Mouse (Mus musculus) forebrain, embryonic 16.5 days (tissue): ENCODE data around the gene Srsf1. TPM values are rescaled to one million over a fixed set of nuclear protein-coding genes. Genes with fewer than 3 reads are reported as not detected.

Source experiments
- ATAC-seq: fragments of 200-750 bp; cut with Nextera tagmentation; 2 replicates; pipeline ENCODE4 v1.8.0; 2017; ENCODE audit warnings: mild to moderate bottlenecking, moderate library complexity
- H3K27ac ChIP-seq: fragments of 300-500 bp; sonication (generic); 2 replicates; pipeline ENCODE4 v1.5.1; 2014; ENCODE audit warnings: low read length, control low read depth
- H3K27me3 ChIP-seq: fragments of 300-500 bp; sonication (generic); replicated peaks from 2 replicates; pipeline ENCODE4 v1.6.1; 2014; ENCODE audit warnings: low read length; ENCODE audit not compliant: control insufficient read depth, insufficient read depth
- H3K36me3 ChIP-seq: fragments of 300-500 bp; sonication (generic); 2 replicates; pipeline ENCODE4 v1.6.1; 2014; ENCODE audit not compliant: control insufficient read depth, insufficient read depth
- H3K4me1 ChIP-seq: fragments of 300-500 bp; sonication (generic); replicated peaks from 2 replicates; pipeline ENCODE4 v1.6.1; 2014; ENCODE audit warnings: low read length; ENCODE audit not compliant: control insufficient read depth, insufficient read depth
- H3K4me2 ChIP-seq: fragments of 300-500 bp; sonication (generic); 2 replicates; pipeline ENCODE4 v1.6.1; 2014; ENCODE audit warnings: mild to moderate bottlenecking, low read length, control low read depth
- H3K4me3 ChIP-seq: fragments of 300-500 bp; sonication (generic); replicated peaks from 2 replicates; pipeline ENCODE4 v1.5.1; 2014; ENCODE audit warnings: mild to moderate bottlenecking, low read length, control low read depth
- H3K9ac ChIP-seq: fragments of 300-500 bp; sonication (generic); replicated peaks from 2 replicates; pipeline ENCODE4 v1.6.1; 2014; ENCODE audit warnings: low read depth, low read length, control low read depth
- H3K9me3 ChIP-seq: fragments of 300-500 bp; sonication (generic); 2 replicates; pipeline ENCODE4 v1.6.1; 2016; ENCODE audit warnings: low read length; ENCODE audit not compliant: control insufficient read depth
- WGBS: fragments of 180-500 bp; shearing (Covaris S2); extraction: QIAGEN DNeasy Blood & Tissue Kit; methylation state at CpG from one replicate; pipeline ENCODE4 v1.1.7; 2014; 5-methylcytosine and 5-hydroxymethylcytosine counted together
- polyA plus RNA-seq: library from polyadenylated mRNA; unstranded; fragments of >200 nt; fragmentation: Nextera tagmentation; extraction: Ambion mirVana; gene quantifications from 2 replicates; pipeline ENCODE4 v1.2.1, GENCODE M21; 2015

The Srsf1 gene
- 290 and 334 TPM in 2 replicates for polyA plus RNA-seq

GRCm38 (mm10) chr11:88046944-88047794, at the start of gene Srsf1:
Srsf1 (plus strand) TSS chr11:88047373.
- H3K4me1 ChIP-seq: peaks cover 27% of the 10 kb centered on the region
- under 1% methylated on average over 60 of the region's 60 CpGs for WGBS
- peak; percentile 92 for ATAC-seq

DNA sequence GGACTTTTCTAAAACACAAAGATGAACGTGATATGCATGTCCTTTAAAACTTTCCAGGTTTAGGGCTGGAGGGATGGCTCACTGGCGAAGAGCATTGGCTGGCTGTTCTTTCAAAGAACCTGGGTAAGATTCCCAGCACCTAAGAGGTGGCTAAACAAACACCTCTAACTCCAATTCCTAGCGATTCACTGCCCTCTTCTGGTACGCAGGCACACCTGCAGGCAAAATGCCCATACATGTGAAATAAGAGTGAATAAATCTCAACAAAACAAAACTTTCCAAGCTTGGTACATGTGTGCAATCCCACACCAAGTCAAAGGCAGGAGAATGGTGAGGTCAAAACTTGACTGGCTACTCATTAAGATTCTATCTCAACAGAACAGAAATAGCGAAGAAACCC, 47.4 kb upstream of the Srsf1 start:
- WGBS: 96% methylated on average over 5 of the region's 5 CpGs
- Histone ChIP-seq H3K4me1 (no peaks in the 10 kb centered on the region), H3K4me3 (no peak overlapping the region), H3K9me3 (0 out of 2 replicates have a peak, but pooled peaks cover 3% of the 10 kb centered on the region), H3K9ac (no peak overlapping the region), H3K27ac (no peak overlapping the region), H3K4me2 (no peak overlapping the region), H3K36me3 (peaks cover 6% of the 10 kb centered on the region; the same call in 1 of the 2 replicates), H3K27me3 (no peaks in the 10 kb centered on the region)
- no peak for ATAC-seq

More at GRCm38 (mm10) chr11:88046944-88047794, at the start of gene Srsf1:
- peaks cover 6% of the 10 kb centered on the region for H3K36me3 ChIP-seq
- H3K27ac ChIP-seq: peak within 1 kb of the TSS; percentile 97
- H3K9me3 ChIP-seq: no peaks in the 10 kb centered on the region
- H3K9ac ChIP-seq: peak within 1 kb of the TSS; percentile 91
- H3K27me3 ChIP-seq: no peaks in the 10 kb centered on the region
- peak within 1 kb of the TSS; percentile 80 for H3K4me2 ChIP-seq
- H3K4me3 ChIP-seq: peak within 1 kb of the TSS; percentile 98

GRCm38 (mm10) chr11:88002738-88003137, 44.4 kb upstream of the Srsf1 start:
- H3K27me3 ChIP-seq: no peaks in the 10 kb centered on the region
- WGBS: 73% methylated on average over 4 of the region's 4 CpGs
- no peak for ATAC-seq
- no peak overlapping the region for H3K27ac ChIP-seq
- H3K4me3 ChIP-seq: no peak overlapping the region
- H3K9ac ChIP-seq: no peak overlapping the region
- H3K4me1 ChIP-seq: no peaks in the 10 kb centered on the region
- no peak overlapping the region for H3K4me2 ChIP-seq
- 0 out of 2 replicates have a peak, but pooled peaks cover 3% of the 10 kb centered on the region for H3K9me3 ChIP-seq
- H3K36me3 ChIP-seq: peaks cover 6% of the 10 kb centered on the region; the same call in 1 of the 2 replicates

- H3K36me3 ChIP-seq: peaks cover 6% of the 10 kb centered on the region; the same call in 1 of the 2 replicates
- no peaks in the 10 kb centered on the region for H3K27me3 ChIP-seq
- no peak overlapping the region for H3K27ac ChIP-seq
- no peak overlapping the region for H3K4me2 ChIP-seq
- no peak overlapping the region for H3K9ac ChIP-seq
- 63% methylated on average over 2 of the region's 2 CpGs for WGBS
- no peak overlapping the region for H3K4me3 ChIP-seq
- ATAC-seq: no peak
- H3K4me1 ChIP-seq: peaks cover 7% of the 10 kb centered on the region
- 0 out of 2 replicates have a peak, but pooled peaks cover 3% of the 10 kb centered on the region for H3K9me3 ChIP-seq
Measured at GRCm38 (mm10) chr11:88004123-88004522, 43.0 kb upstream of the Srsf1 start.

GRCm38 (mm10) chr11:88008641-88009040, 38.5 kb upstream of the Srsf1 start:
- peaks cover 18% of the 10 kb centered on the region for H3K4me1 ChIP-seq
- 0 out of 2 replicates have a peak, but pooled peaks cover 1% of the 10 kb centered on the region for H3K27me3 ChIP-seq
- H3K36me3 ChIP-seq: no peaks in the 10 kb centered on the region
- 30% methylated on average over 1 of the region's 1 CpGs for WGBS
- no peaks in the 10 kb centered on the region for H3K9me3 ChIP-seq
- no peak overlapping the region for H3K4me2 ChIP-seq
- no peak overlapping the region for H3K9ac ChIP-seq
- peak; percentile 47 for ATAC-seq
- H3K4me3 ChIP-seq: no peak overlapping the region
- no peak overlapping the region for H3K27ac ChIP-seq

DNA sequence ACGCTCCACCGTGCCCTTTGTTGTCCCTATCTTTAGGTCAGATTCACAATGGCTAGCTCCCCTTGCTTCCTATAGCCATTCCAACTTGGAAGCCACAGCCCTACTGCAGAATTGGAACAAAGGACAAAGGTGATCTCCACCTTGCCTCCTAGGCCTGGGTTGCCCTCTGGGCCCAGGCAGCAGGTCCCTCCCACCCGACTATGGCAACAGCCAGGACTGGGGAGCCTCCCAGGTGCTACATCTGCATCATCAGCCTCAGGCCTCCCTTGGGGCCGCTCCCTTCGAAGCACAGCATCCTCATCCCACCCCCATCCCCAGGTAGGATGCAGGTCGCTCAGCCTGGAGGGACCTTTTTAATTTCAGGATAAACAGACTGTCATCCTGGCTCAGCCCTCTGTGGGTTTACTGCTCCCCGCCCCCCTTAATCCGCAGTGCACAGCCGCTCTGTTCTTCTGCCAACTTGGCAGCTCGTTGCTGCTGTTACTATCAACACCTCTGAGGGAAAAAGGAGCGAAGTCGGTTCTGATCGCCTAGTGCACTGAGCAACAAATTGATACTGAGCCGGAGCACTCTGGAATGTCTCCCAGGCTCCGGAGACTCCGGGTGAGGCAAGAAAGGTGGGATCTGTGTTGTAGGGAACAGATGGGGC, 37.5 kb upstream of the Srsf1 start:
- Histone ChIP-seq H3K9ac (peak overlapping the region; percentile 28), H3K4me2 (peak overlapping the region; percentile 47), H3K4me3 (peak overlapping the region; percentile 7; the same call in 1 of the 2 replicates), H3K9me3 (no peaks in the 10 kb centered on the region), H3K4me1 (peaks cover 18% of the 10 kb centered on the region), H3K27ac (peak overlapping the region; percentile 57), H3K27me3 (0 out of 2 replicates have a peak, but pooled peaks cover 2% of the 10 kb centered on the region), H3K36me3 (no peaks in the 10 kb centered on the region)
- ATAC-seq: peak; percentile 87
- 13% methylated on average over 16 of the region's 16 CpGs for WGBS

DNA sequence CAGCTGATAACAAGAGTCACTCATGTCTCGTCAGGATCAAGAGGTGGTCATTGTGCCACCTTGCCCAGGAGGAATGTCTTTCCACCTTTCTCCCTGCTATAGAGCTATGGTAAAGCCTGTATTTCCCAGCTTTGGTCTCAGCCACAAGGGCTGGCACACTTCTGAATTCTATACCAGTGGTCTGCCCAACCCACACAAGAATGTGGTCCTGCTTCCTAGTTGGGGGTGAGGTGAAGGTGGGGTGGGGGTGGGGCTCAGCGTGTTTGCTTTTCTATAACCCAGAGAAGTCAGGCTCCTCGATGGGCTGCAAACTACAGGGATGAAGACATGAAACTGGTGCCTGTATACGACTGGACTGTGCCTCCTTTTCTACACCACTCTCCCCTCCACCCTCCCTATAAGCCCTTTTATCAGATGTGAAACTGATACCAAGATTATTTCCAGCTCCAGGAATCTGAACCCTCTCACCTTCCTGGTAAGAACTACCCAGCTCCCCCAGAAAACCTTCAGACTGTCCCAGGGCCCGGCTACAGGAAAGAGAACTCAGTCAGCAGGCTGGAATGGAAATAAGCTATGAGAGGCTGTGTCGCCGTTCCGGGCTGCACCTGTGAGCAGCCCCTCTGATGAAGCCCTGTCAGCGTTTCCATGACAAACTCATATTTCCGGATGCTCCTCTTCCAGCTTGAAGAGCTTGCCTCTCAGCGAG, 35.8 kb upstream of the Srsf1 start:
- Histone ChIP-seq H3K27ac (no peak overlapping the region), H3K4me1 (peaks cover 18% of the 10 kb centered on the region), H3K9me3 (no peaks in the 10 kb centered on the region), H3K4me3 (no peak overlapping the region), H3K4me2 (no peak overlapping the region), H3K36me3 (no peaks in the 10 kb centered on the region), H3K27me3 (0 out of 2 replicates have a peak, but pooled peaks cover 2% of the 10 kb centered on the region), H3K9ac (no peak overlapping the region)
- ATAC-seq: no peak
- WGBS: 71% methylated on average over 11 of the region's 11 CpGs

DNA sequence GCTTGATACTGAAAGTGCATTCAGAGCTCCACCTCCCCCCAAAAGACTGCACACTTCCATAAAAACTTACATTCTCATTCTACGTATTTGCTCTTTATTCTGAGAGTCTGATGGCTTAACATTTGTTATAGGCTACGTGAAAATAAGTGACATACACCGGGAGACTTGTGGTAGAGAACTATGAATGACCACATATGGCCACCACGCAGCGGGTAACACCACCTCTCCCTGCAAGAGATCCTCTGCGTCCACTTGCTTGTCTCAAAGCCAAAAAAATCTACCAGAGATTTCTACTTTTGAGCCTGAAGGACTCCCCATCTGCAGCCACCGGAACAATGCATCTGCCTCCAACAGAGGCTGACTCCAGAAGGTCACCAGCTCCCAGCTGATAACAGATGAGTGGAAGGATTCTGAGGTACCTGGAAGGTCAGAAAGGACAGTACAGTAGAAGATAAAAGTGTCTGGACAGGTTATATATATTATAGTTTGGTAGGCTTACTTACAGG, 35.2 kb upstream of the Srsf1 start:
- 89% methylated on average over 7 of the region's 7 CpGs for WGBS
- H3K27ac ChIP-seq: no peak overlapping the region
- peaks cover 18% of the 10 kb centered on the region for H3K4me1 ChIP-seq
- no peak overlapping the region for H3K9ac ChIP-seq
- no peak overlapping the region for H3K4me2 ChIP-seq
- no peaks in the 10 kb centered on the region for H3K36me3 ChIP-seq
- no peak for ATAC-seq
- no peaks in the 10 kb centered on the region for H3K9me3 ChIP-seq
- H3K27me3 ChIP-seq: 0 out of 2 replicates have a peak, but pooled peaks cover 2% of the 10 kb centered on the region
- H3K4me3 ChIP-seq: no peak overlapping the region
